Mouse (Mus musculus): ENCODE measurements around the gene Il20ra. TPM values are rescaled to one million over a fixed set of nuclear protein-coding genes. Genes with fewer than 3 reads are reported as not detected.

Gene Il20ra
- 0.06 and 0.12 TPM in 2 replicates for polyA plus RNA-seq (2016; fragmentation: Nextera tagmentation; extraction: Ambion mirVana)

- Histone ChIP-seq H3K4me1 (peaks cover 10% of the 10 kb centered on the region), H3K4me3 (peak within 1 kb of the TSS; percentile 60), H3K36me3 (replicated peaks) (no peaks in the 10 kb centered on the region), H3K27me3 (ENCODE audit: poor library complexity, severe bottlenecking) (peaks cover 51% of the 10 kb centered on the region), H3K27ac (peak within 1 kb of the TSS; percentile 56; the same call in 1 of the 2 replicates), H3K9me3 (no peaks in the 10 kb centered on the region)
- DNase-seq (ENCODE audit: extremely low spot score, low spot score) = peak; percentile 34
- 2% methylated on average over 29 of the region's 29 CpGs for WGBS
Observed at GRCm38 (mm10) chr10:19712421-19712836, at the start of gene Il20ra. Gene Il20ra (plus strand): TSS chr10:19712570.

- Histone ChIP-seq H3K27me3 (ENCODE audit: poor library complexity, severe bottlenecking) (no peaks in the 10 kb centered on the region), H3K4me3 (no peak overlapping the region), H3K4me1 (no peaks in the 10 kb centered on the region), H3K9me3 (no peaks in the 10 kb centered on the region), H3K27ac (no peak overlapping the region), H3K36me3 (replicated peaks) (no peaks in the 10 kb centered on the region)
- DNase-seq (ENCODE audit: extremely low spot score, low spot score) = no peak
- WGBS = 89% methylated on average over 5 of the region's 5 CpGs
Observed at GRCm38 (mm10) chr10:19668973-19669372, 43.4 kb upstream of the Il20ra start.

- Histone ChIP-seq H3K27me3 (ENCODE audit: poor library complexity, severe bottlenecking) (no peaks in the 10 kb centered on the region), H3K36me3 (replicated peaks) (no peaks in the 10 kb centered on the region), H3K27ac (no peak overlapping the region), H3K4me3 (no peak overlapping the region), H3K9me3 (no peaks in the 10 kb centered on the region), H3K4me1 (no peaks in the 10 kb centered on the region)
- DNase-seq (ENCODE audit: extremely low spot score, low spot score) = no peak
Observed at GRCm38 (mm10) chr10:19672015-19672414, 40.4 kb upstream of the Il20ra start.

GRCm38 (mm10) chr10:19673146-19673545 is 39.2 kb upstream of the Il20ra start:
- Histone ChIP-seq H3K36me3 (replicated peaks) (no peaks in the 10 kb centered on the region), H3K4me3 (no peak overlapping the region), H3K27ac (no peak overlapping the region), H3K4me1 (no peaks in the 10 kb centered on the region), H3K27me3 (ENCODE audit: poor library complexity, severe bottlenecking) (no peaks in the 10 kb centered on the region), H3K9me3 (no peaks in the 10 kb centered on the region)
- WGBS = 91% methylated on average over 1 of the region's 1 CpGs
- DNase-seq (ENCODE audit: extremely low spot score, low spot score) = no peak

- 73% methylated on average over 3 of the region's 3 CpGs for WGBS
- DNase-seq (ENCODE audit: extremely low spot score, low spot score) = no peak
- Histone ChIP-seq H3K9me3 (no peaks in the 10 kb centered on the region), H3K27me3 (ENCODE audit: poor library complexity, severe bottlenecking) (no peaks in the 10 kb centered on the region), H3K4me1 (no peaks in the 10 kb centered on the region), H3K36me3 (replicated peaks) (no peaks in the 10 kb centered on the region), H3K27ac (no peak overlapping the region), H3K4me3 (no peak overlapping the region)
Observed at GRCm38 (mm10) chr10:19687686-19688085, 24.7 kb upstream of the Il20ra start.

- H3K27me3 ChIP-seq (ENCODE audit: poor library complexity, severe bottlenecking) = no peaks in the 10 kb centered on the region
- no peaks in the 10 kb centered on the region for H3K36me3 ChIP-seq (replicated peaks)
- no peaks in the 10 kb centered on the region for H3K9me3 ChIP-seq
- no peak overlapping the region for H3K4me3 ChIP-seq
- DNase-seq (ENCODE audit: extremely low spot score, low spot score) = no peak
- H3K4me1 ChIP-seq = no peaks in the 10 kb centered on the region
- no peak overlapping the region for H3K27ac ChIP-seq
- 78% methylated on average over 3 of the region's 3 CpGs for WGBS
Observed at GRCm38 (mm10) chr10:19691287-19691686, 21.1 kb upstream of the Il20ra start.

GRCm38 (mm10) chr10:19691771-19692170 is 20.6 kb upstream of the Il20ra start:
- no peak overlapping the region for H3K4me3 ChIP-seq
- no peaks in the 10 kb centered on the region for H3K36me3 ChIP-seq (replicated peaks)
- no peaks in the 10 kb centered on the region for H3K27me3 ChIP-seq (ENCODE audit: poor library complexity, severe bottlenecking)
- no peaks in the 10 kb centered on the region for H3K9me3 ChIP-seq
- no peak overlapping the region for H3K27ac ChIP-seq
- H3K4me1 ChIP-seq = no peaks in the 10 kb centered on the region
- WGBS = 85% methylated on average over 13 of the region's 13 CpGs
- no peak for DNase-seq (ENCODE audit: extremely low spot score, low spot score)

GRCm38 (mm10) chr10:19692332-19692731 is 20.0 kb upstream of the Il20ra start:
- no peak overlapping the region for H3K4me3 ChIP-seq
- DNase-seq (ENCODE audit: extremely low spot score, low spot score) = no peak
- H3K27ac ChIP-seq = no peak overlapping the region
- no peaks in the 10 kb centered on the region for H3K9me3 ChIP-seq
- H3K27me3 ChIP-seq (ENCODE audit: poor library complexity, severe bottlenecking) = no peaks in the 10 kb centered on the region
- 96% methylated on average over 7 of the region's 7 CpGs for WGBS
- H3K36me3 ChIP-seq (replicated peaks) = no peaks in the 10 kb centered on the region
- no peaks in the 10 kb centered on the region for H3K4me1 ChIP-seq

GRCm38 (mm10) chr10:19692988-19693387 is 19.4 kb upstream of the Il20ra start:
- Histone ChIP-seq H3K4me1 (no peaks in the 10 kb centered on the region), H3K27ac (no peak overlapping the region), H3K4me3 (no peak overlapping the region), H3K9me3 (no peaks in the 10 kb centered on the region), H3K36me3 (replicated peaks) (no peaks in the 10 kb centered on the region), H3K27me3 (ENCODE audit: poor library complexity, severe bottlenecking) (no peaks in the 10 kb centered on the region)
- DNase-seq (ENCODE audit: extremely low spot score, low spot score) = no peak
- 71% methylated on average over 8 of the region's 8 CpGs for WGBS

GRCm38 (mm10) chr10:19693629-19694028 is 18.7 kb upstream of the Il20ra start:
- Histone ChIP-seq H3K4me3 (no peak overlapping the region), H3K27me3 (ENCODE audit: poor library complexity, severe bottlenecking) (no peaks in the 10 kb centered on the region), H3K27ac (no peak overlapping the region), H3K4me1 (no peaks in the 10 kb centered on the region), H3K36me3 (replicated peaks) (no peaks in the 10 kb centered on the region), H3K9me3 (no peaks in the 10 kb centered on the region)
- no peak for DNase-seq (ENCODE audit: extremely low spot score, low spot score)
- WGBS = 69% methylated on average over 2 of the region's 2 CpGs

GRCm38 (mm10) chr10:19699331-19699730 is 13.0 kb upstream of the Il20ra start:
- Histone ChIP-seq H3K27ac (no peak overlapping the region), H3K36me3 (replicated peaks) (no peaks in the 10 kb centered on the region), H3K9me3 (no peaks in the 10 kb centered on the region), H3K4me3 (no peak overlapping the region), H3K27me3 (ENCODE audit: poor library complexity, severe bottlenecking) (no peaks in the 10 kb centered on the region), H3K4me1 (no peaks in the 10 kb centered on the region)
- WGBS = 74% methylated on average over 1 of the region's 1 CpGs
- DNase-seq (ENCODE audit: extremely low spot score, low spot score) = no peak

GRCm38 (mm10) chr10:19704445-19704844 is 7.9 kb upstream of the Il20ra start:
- 50% methylated on average over 8 of the region's 8 CpGs for WGBS
- Histone ChIP-seq H3K9me3 (no peaks in the 10 kb centered on the region), H3K36me3 (replicated peaks) (no peaks in the 10 kb centered on the region), H3K4me1 (no peaks in the 10 kb centered on the region), H3K27ac (no peak overlapping the region), H3K4me3 (no peak overlapping the region), H3K27me3 (ENCODE audit: poor library complexity, severe bottlenecking) (no peaks in the 10 kb centered on the region)
- DNase-seq (ENCODE audit: extremely low spot score, low spot score) = no peak

- Histone ChIP-seq H3K27me3 (ENCODE audit: poor library complexity, severe bottlenecking) (peaks cover 26% of the 10 kb centered on the region), H3K27ac (no peak overlapping the region), H3K4me3 (no peak overlapping the region), H3K4me1 (peaks cover 9% of the 10 kb centered on the region), H3K36me3 (replicated peaks) (no peaks in the 10 kb centered on the region), H3K9me3 (no peaks in the 10 kb centered on the region)
- 67% methylated on average over 12 of the region's 12 CpGs for WGBS
- DNase-seq (ENCODE audit: extremely low spot score, low spot score) = no peak
Observed at GRCm38 (mm10) chr10:19707768-19708167, 4.6 kb upstream of the Il20ra start.

Measured in forebrain, embryonic 10.5 days (tissue).